Mouse (Mus musculus) hindbrain, embryonic 16.5 days (tissue): ENCODE results near the gene H2-DMb1. TPM values are rescaled to one million over a fixed set of nuclear protein-coding genes. Genes with fewer than 3 reads are reported as not detected.
"Not testable (repeated sequence)": the region's sequence is repeated elsewhere in the genome, so short reads cannot be mapped to it uniquely, and the experiment has no call there.

Source experiments
- ATAC-seq: fragments of 200-750 bp; cut with Nextera tagmentation; 2 replicates; pipeline ENCODE4 v1.8.0; 2017; ENCODE audit warnings: moderate TSS enrichment, moderate library complexity
- H3K27ac ChIP-seq: fragments of 300-500 bp; sonication (generic); 2 replicates; pipeline ENCODE4 v1.5.1; 2014; ENCODE audit warnings: low read depth, mild to moderate bottlenecking, control low read depth, low read length, moderate library complexity
- H3K27me3 ChIP-seq: fragments of 300-500 bp; sonication (generic); replicated peaks from 2 replicates; pipeline ENCODE4 v1.6.1; 2014; ENCODE audit warnings: low read length; ENCODE audit not compliant: control insufficient read depth, insufficient read depth
- H3K36me3 ChIP-seq: fragments of 300-500 bp; sonication (generic); 2 replicates; pipeline ENCODE4 v1.6.1; 2014; ENCODE audit warnings: mild to moderate bottlenecking, low read length, moderate library complexity, mixed read lengths; ENCODE audit not compliant: control insufficient read depth, insufficient read depth
- H3K4me1 ChIP-seq: fragments of 300-500 bp; sonication (generic); 2 replicates; pipeline ENCODE4 v1.6.1; 2014; ENCODE audit warnings: low read depth, low read length; ENCODE audit not compliant: control insufficient read depth, insufficient read depth
- H3K4me2 ChIP-seq: fragments of 300-500 bp; sonication (generic); 2 replicates; pipeline ENCODE4 v1.6.1; 2014; ENCODE audit warnings: mild to moderate bottlenecking, low read length, control low read depth, moderate library complexity
- H3K4me3 ChIP-seq: fragments of 300-500 bp; sonication (generic); 2 replicates; pipeline ENCODE4 v1.5.1; 2014; ENCODE audit warnings: mild to moderate bottlenecking, low read length, control low read depth, moderate library complexity
- H3K9ac ChIP-seq: fragments of 300-500 bp; sonication (generic); 2 replicates; pipeline ENCODE4 v1.6.1; 2014; ENCODE audit warnings: low read depth, mild to moderate bottlenecking, control low read depth, low read length, moderate library complexity
- H3K9me3 ChIP-seq: fragments of 300-500 bp; sonication (generic); 2 replicates; pipeline ENCODE4 v1.6.1; 2014; ENCODE audit warnings: mild to moderate bottlenecking, low read length, moderate library complexity; ENCODE audit not compliant: control insufficient read depth
- WGBS: fragments of 180-500 bp; shearing (Covaris S2); extraction: QIAGEN DNeasy Blood & Tissue Kit; methylation state at CpG from one replicate; pipeline ENCODE4 v1.1.7; 2014; 5-methylcytosine and 5-hydroxymethylcytosine counted together
- polyA plus RNA-seq: library from polyadenylated mRNA; unstranded; fragments of >200 nt; fragmentation: Nextera tagmentation; extraction: Ambion mirVana; gene quantifications from 2 replicates; pipeline ENCODE4 v1.2.1, GENCODE M21; 2015

Gene H2-DMb1
- polyA plus RNA-seq, 1 experiment from 2014 or later: 0.68 TPM

GRCm38 (mm10) chr17:34139416-34139815 lies 13.5 kb upstream of the H2-DMb1 start:
- H3K27me3 ChIP-seq: peaks cover 31% of the 10 kb centered on the region
- no peak for ATAC-seq
- no peak overlapping the region for H3K9ac ChIP-seq
- H3K36me3 ChIP-seq: no peaks in the 10 kb centered on the region
- H3K4me1 ChIP-seq: peaks cover 17% of the 10 kb centered on the region
- H3K9me3 ChIP-seq: no peaks in the 10 kb centered on the region
- H3K27ac ChIP-seq: no peak overlapping the region
- peak overlapping the region; percentile 45 for H3K4me2 ChIP-seq
- peak overlapping the region; percentile 28 for H3K4me3 ChIP-seq
- WGBS: 3% methylated on average over 16 of the region's 16 CpGs

- Histone ChIP-seq H3K4me2 (no peak overlapping the region), H3K9ac (no peak overlapping the region)
- ATAC-seq: no peak
These were observed 12.6 kb upstream of the H2-DMb1 start for GRCm38 (mm10) chr17:34140240-34140639.

GRCm38 (mm10) chr17:34141448-34141847 lies 11.4 kb upstream of the H2-DMb1 start:
- no peak overlapping the region for H3K4me2 ChIP-seq
- no peaks in the 10 kb centered on the region for H3K36me3 ChIP-seq
- no peak overlapping the region for H3K27ac ChIP-seq
- peaks cover 31% of the 10 kb centered on the region for H3K27me3 ChIP-seq
- no peak overlapping the region for H3K4me3 ChIP-seq
- WGBS: 55% methylated on average over 4 of the region's 4 CpGs
- no peak; the same call in 1 of the 2 replicates for ATAC-seq
- H3K4me1 ChIP-seq: peaks cover 12% of the 10 kb centered on the region
- no peak overlapping the region for H3K9ac ChIP-seq
- H3K9me3 ChIP-seq: no peaks in the 10 kb centered on the region

More at GRCm38 (mm10) chr17:34140240-34140639, 12.6 kb upstream of the H2-DMb1 start:
- Histone ChIP-seq H3K4me1 (peaks cover 17% of the 10 kb centered on the region), H3K27ac (no peak overlapping the region), H3K27me3 (peaks cover 31% of the 10 kb centered on the region), H3K36me3 (no peaks in the 10 kb centered on the region), H3K4me3 (no peak overlapping the region), H3K9me3 (no peaks in the 10 kb centered on the region)
- WGBS: 22% methylated on average over 5 of the region's 5 CpGs

GRCm38 (mm10) chr17:34142456-34143010 lies 10.3 kb upstream of the H2-DMb1 start:
- WGBS: 85% methylated on average over 7 of the region's 7 CpGs
- no peak overlapping the region for H3K4me2 ChIP-seq
- no peak overlapping the region for H3K27ac ChIP-seq
- ATAC-seq: no peak
- no peaks in the 10 kb centered on the region for H3K9me3 ChIP-seq
- peaks cover 12% of the 10 kb centered on the region for H3K4me1 ChIP-seq
- peaks cover 31% of the 10 kb centered on the region for H3K27me3 ChIP-seq
- H3K9ac ChIP-seq: no peak overlapping the region
- no peaks in the 10 kb centered on the region for H3K36me3 ChIP-seq
- H3K4me3 ChIP-seq: no peak overlapping the region

- Histone ChIP-seq H3K27me3 (peaks cover 28% of the 10 kb centered on the region), H3K9ac (no peak within 1 kb of the TSS), H3K4me2 (no peak within 1 kb of the TSS), H3K36me3 (no peaks in the 10 kb centered on the region), H3K9me3 (no peaks in the 10 kb centered on the region), H3K4me3 (no peak within 1 kb of the TSS), H3K4me1 (peaks cover 12% of the 10 kb centered on the region), H3K27ac (no peak within 1 kb of the TSS)
- ATAC-seq: no peak
- WGBS: 30% methylated on average over 7 of the region's 7 CpGs
These were observed 9.8 kb upstream of the H2-DMb1 start, which contains the start of gene H2-DMb2 for GRCm38 (mm10) chr17:34143033-34143432. H2-DMb2 (plus strand) TSS chr17:34143307.

- H3K27me3 ChIP-seq: peaks cover 24% of the 10 kb centered on the region
- H3K4me3 ChIP-seq: no peak overlapping the region
- H3K9me3 ChIP-seq: no peaks in the 10 kb centered on the region
- 59% methylated on average over 5 of the region's 5 CpGs for WGBS
- H3K4me1 ChIP-seq: peaks cover 12% of the 10 kb centered on the region
- no peak overlapping the region for H3K4me2 ChIP-seq
- no peak overlapping the region for H3K9ac ChIP-seq
- H3K36me3 ChIP-seq: no peaks in the 10 kb centered on the region
- H3K27ac ChIP-seq: no peak overlapping the region
- ATAC-seq: no peak
These were observed 9.4 kb upstream of the H2-DMb1 start for GRCm38 (mm10) chr17:34143461-34143860.

- WGBS: 89% methylated on average over 4 of the region's 4 CpGs
These were observed 8.7 kb upstream of the H2-DMb1 start for GRCm38 (mm10) chr17:34144221-34144620.

GRCm38 (mm10) chr17:34144960-34145371 lies 7.9 kb upstream of the H2-DMb1 start:
- Histone ChIP-seq H3K4me1 (peaks cover 3% of the 10 kb centered on the region; the same call in 1 of the 2 replicates), H3K27ac (no peak overlapping the region), H3K36me3 (no peaks in the 10 kb centered on the region), H3K9ac (no peak overlapping the region), H3K4me2 (no peak overlapping the region), H3K27me3 (peaks cover 14% of the 10 kb centered on the region), H3K9me3 (no peaks in the 10 kb centered on the region), H3K4me3 (no peak overlapping the region)
- ATAC-seq: no peak
- WGBS: 66% methylated on average over 3 of the region's 3 CpGs

More at GRCm38 (mm10) chr17:34144221-34144620, 8.7 kb upstream of the H2-DMb1 start:
- H3K9ac ChIP-seq, ATAC-seq, H3K27ac ChIP-seq, H3K4me3 ChIP-seq, H3K4me2 ChIP-seq, H3K36me3 ChIP-seq, H3K9me3 ChIP-seq: not testable (repeated sequence)
- peaks cover 18% of the 10 kb centered on the region for H3K27me3 ChIP-seq
- peaks cover 10% of the 10 kb centered on the region for H3K4me1 ChIP-seq

- Histone ChIP-seq H3K36me3 (no peaks in the 10 kb centered on the region), H3K4me2 (no peak overlapping the region), H3K4me1 (no peaks in the 10 kb centered on the region), H3K27ac (no peak overlapping the region), H3K9ac (no peak overlapping the region), H3K9me3 (no peaks in the 10 kb centered on the region), H3K4me3 (no peak overlapping the region), H3K27me3 (no peaks in the 10 kb centered on the region)
- ATAC-seq: no peak
- WGBS: 57% methylated on average over 5 of the region's 5 CpGs
These were observed 2.7 kb downstream of the H2-DMb1 start for GRCm38 (mm10) chr17:34155534-34155933.
